Mouse (Mus musculus) stomach, embryonic 14.5 days (tissue): ENCODE measurements at regions not wholly inside any gene's neighbourhood (a gene's known extent, or its start where the extent isn't known, plus 50 kb on each side); places are given as distances from the start of the nearest gene placed in this dataset.
"Not testable (repeated sequence)": the region's sequence is repeated elsewhere in the genome, so short reads cannot be mapped to it uniquely, and the experiment has no call there.

Source experiments
- ATAC-seq: fragments of 200-750 bp; cut with Nextera tagmentation; 2 replicates; pipeline ENCODE4 v1.8.0; 2017; ENCODE audit warnings: low read depth, moderate TSS enrichment; ENCODE audit not compliant: insufficient number of reproducible peaks, insufficient read depth, low FRiP score
- H3K27ac ChIP-seq: fragments of 300-500 bp; sonication (generic); 2 replicates; pipeline ENCODE4 v1.5.1; 2014; ENCODE audit warnings: mild to moderate bottlenecking, low read length, moderate library complexity, mixed read lengths
- H3K27me3 ChIP-seq: fragments of 300-500 bp; sonication (generic); 2 replicates; pipeline ENCODE4 v1.6.1; 2014; ENCODE audit warnings: low read length, control low read depth, mixed read lengths; ENCODE audit not compliant: control insufficient read depth, insufficient read depth
- H3K36me3 ChIP-seq: fragments of 300-500 bp; sonication (generic); 2 replicates; pipeline ENCODE4 v1.6.1; 2014; ENCODE audit warnings: mild to moderate bottlenecking, control low read depth, low read length, moderate library complexity, mixed read lengths; ENCODE audit not compliant: control insufficient read depth, insufficient read depth
- H3K4me1 ChIP-seq: fragments of 300-500 bp; sonication (generic); 2 replicates; pipeline ENCODE4 v1.6.1; 2014; ENCODE audit warnings: low read length, control low read depth, mixed read lengths; ENCODE audit not compliant: control insufficient read depth, insufficient read depth
- H3K4me2 ChIP-seq: fragments of 300-500 bp; sonication (generic); replicated peaks from 2 replicates; pipeline ENCODE4 v1.6.1; 2014; ENCODE audit warnings: low read depth, low read length, control low read depth
- H3K4me3 ChIP-seq: fragments of 300-500 bp; sonication (generic); 2 replicates; pipeline ENCODE4 v1.5.1; 2014; ENCODE audit warnings: low read depth, low read length, control low read depth
- H3K9ac ChIP-seq: fragments of 300-500 bp; sonication (generic); replicated peaks from 2 replicates; pipeline ENCODE4 v1.6.1; 2014; ENCODE audit warnings: low read depth, mild to moderate bottlenecking, control low read depth, low read length, moderate library complexity, mixed read lengths
- H3K9me3 ChIP-seq: fragments of 300-500 bp; sonication (generic); 2 replicates; pipeline ENCODE4 v1.6.1; 2016; ENCODE audit warnings: low read depth, low read length, control low read depth; ENCODE audit not compliant: control insufficient read depth
- WGBS: fragments of 180-500 bp; shearing (Covaris S2); extraction: QIAGEN DNeasy Blood & Tissue Kit; methylation state at CpG from one replicate; pipeline ENCODE4 v1.1.7; 2014; 5-methylcytosine and 5-hydroxymethylcytosine counted together

GRCm38 (mm10) chr14:19080001-19080400 is 185.9 kb upstream of the Ube2e2 start:
- 91% methylated on average over 4 of the region's 4 CpGs for WGBS
- H3K27ac ChIP-seq, H3K9ac ChIP-seq, H3K4me2 ChIP-seq, H3K4me1 ChIP-seq, H3K9me3 ChIP-seq, H3K27me3 ChIP-seq, ATAC-seq, H3K4me3 ChIP-seq, H3K36me3 ChIP-seq: not testable (repeated sequence)

DNA sequence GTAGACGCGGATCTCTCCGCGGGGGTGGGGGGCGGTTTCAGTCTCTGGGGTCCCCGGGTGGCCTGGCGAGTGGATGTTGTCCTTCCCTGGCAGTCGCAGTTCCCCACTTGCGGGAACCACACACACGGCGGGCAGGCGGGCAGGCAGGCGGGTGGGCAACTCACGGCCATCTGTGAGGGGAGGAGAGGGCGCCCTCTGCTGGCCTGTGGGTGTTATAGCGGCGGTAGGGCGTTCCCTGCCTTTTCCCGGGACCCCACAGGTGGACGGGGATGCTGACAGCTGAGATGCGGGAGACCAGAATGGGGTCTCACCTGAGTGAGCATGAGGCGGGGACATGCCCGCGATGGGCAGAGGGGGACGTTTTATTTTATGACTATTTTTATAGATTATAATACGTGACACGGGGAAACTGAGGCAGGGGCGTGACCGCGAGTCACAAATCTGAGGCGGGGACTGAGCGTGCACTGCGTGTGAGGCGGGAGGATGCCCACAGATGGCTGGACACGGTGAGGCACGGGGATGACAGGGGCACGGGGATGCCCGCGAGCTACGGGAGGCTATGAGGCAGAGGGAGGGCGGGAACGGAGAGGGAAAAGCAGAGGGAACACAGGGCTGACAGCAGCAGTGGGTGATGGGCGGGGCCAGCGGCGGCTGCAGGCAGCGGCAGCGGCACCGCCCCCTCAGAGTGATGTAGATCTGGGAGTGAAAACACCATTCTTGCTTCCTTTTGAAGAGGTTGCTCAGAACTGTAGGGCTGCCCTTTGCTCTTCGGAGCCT is 148.1 kb upstream of the Ube2e2 start:
- Histone ChIP-seq H3K36me3 (no peaks in the 10 kb centered on the region), H3K4me1 (no peaks in the 10 kb centered on the region), H3K9ac (0 out of 2 replicates have a peak overlapping the region, but pooled peaks have one; percentile 18), H3K27ac (no peak overlapping the region), H3K4me3 (peak overlapping the region; percentile 39), H3K9me3 (peaks cover 4% of the 10 kb centered on the region; the same call in 1 of the 2 replicates), H3K27me3 (no peaks in the 10 kb centered on the region), H3K4me2 (peak overlapping the region; percentile 85)
- WGBS, result 3% methylated on average over 49 of the region's 49 CpGs
- ATAC-seq, result peak; percentile 84

GRCm38 (mm10) chr14:19020102-19020501 is 126.0 kb upstream of the Ube2e2 start:
- H3K9ac ChIP-seq, result no peak overlapping the region
- no peak overlapping the region for H3K4me3 ChIP-seq
- H3K36me3 ChIP-seq, result no peaks in the 10 kb centered on the region
- H3K9me3 ChIP-seq, result no peaks in the 10 kb centered on the region
- no peak overlapping the region for H3K27ac ChIP-seq
- no peak overlapping the region for H3K4me2 ChIP-seq
- no peaks in the 10 kb centered on the region for H3K27me3 ChIP-seq
- H3K4me1 ChIP-seq, result no peaks in the 10 kb centered on the region
- ATAC-seq, result no peak
- 30% methylated on average over 2 of the region's 2 CpGs for WGBS

DNA sequence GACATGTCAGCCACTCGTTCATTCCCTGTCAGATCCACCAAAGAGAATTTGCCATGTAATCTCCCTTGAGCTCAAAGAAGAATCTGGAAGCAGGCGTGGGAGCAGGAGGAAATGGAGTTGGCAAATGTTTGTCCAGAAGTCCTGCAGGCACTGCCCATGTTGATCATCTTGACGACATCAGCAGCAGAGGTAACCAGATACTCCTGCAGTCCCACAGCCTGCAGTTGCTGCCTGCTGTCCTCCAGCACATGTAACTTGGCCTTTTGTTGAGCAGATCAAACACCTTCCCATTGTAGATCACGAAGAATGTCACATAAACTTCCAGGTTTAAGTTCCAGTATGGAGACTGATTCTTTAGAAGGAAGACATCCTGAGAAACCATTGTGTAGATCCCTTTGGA is 121.3 kb upstream of the Ube2e2 start:
- no peak overlapping the region for H3K4me2 ChIP-seq
- no peak for ATAC-seq
- WGBS, result 44% methylated on average over 4 of the region's 4 CpGs
- no peak overlapping the region for H3K9ac ChIP-seq
- no peaks in the 10 kb centered on the region for H3K9me3 ChIP-seq
- no peaks in the 10 kb centered on the region for H3K27me3 ChIP-seq
- H3K4me3 ChIP-seq, result no peak overlapping the region
- H3K4me1 ChIP-seq, result no peaks in the 10 kb centered on the region
- no peaks in the 10 kb centered on the region for H3K36me3 ChIP-seq
- no peak overlapping the region for H3K27ac ChIP-seq

DNA sequence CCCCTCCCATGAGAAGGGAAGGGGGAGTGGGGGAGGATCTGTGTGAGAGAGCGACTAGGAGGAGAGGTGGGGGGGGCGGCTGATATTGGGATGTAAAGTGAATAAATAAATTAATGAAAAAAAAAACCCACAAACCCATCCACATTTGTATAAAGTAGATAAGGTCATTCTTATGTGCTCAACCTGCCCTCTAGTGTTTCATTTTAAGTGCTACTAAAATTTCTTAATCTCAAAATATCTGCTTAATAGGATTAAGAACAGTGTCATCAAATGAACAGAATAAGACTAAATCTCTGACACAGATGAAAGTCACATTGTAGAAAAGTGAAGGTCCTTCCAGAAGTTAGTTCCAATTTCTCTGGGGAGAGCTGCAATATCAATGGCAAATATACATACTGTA is 119.5 kb upstream of the Ube2e2 start:
- H3K4me1 ChIP-seq, H3K9ac ChIP-seq, H3K27ac ChIP-seq, H3K36me3 ChIP-seq, H3K4me2 ChIP-seq, H3K4me3 ChIP-seq, ATAC-seq, H3K27me3 ChIP-seq, H3K9me3 ChIP-seq: not testable (repeated sequence)
- 85% methylated on average over 2 of the region's 2 CpGs for WGBS

- no peaks in the 10 kb centered on the region for H3K36me3 ChIP-seq
- no peak for ATAC-seq
- no peaks in the 10 kb centered on the region for H3K27me3 ChIP-seq
- no peak overlapping the region for H3K27ac ChIP-seq
- H3K4me3 ChIP-seq, result no peak overlapping the region
- H3K4me1 ChIP-seq, result no peaks in the 10 kb centered on the region
- H3K9ac ChIP-seq, result no peak overlapping the region
- no peak overlapping the region for H3K4me2 ChIP-seq
- H3K9me3 ChIP-seq, result no peaks in the 10 kb centered on the region
- WGBS, result 90% methylated on average over 3 of the region's 3 CpGs
Observed at GRCm38 (mm10) chr14:18983901-18984300, 89.8 kb upstream of the Ube2e2 start.

- Histone ChIP-seq H3K9ac (no peak overlapping the region), H3K4me3 (no peak overlapping the region), H3K4me2 (no peak overlapping the region), H3K27me3 (no peaks in the 10 kb centered on the region), H3K9me3 (no peaks in the 10 kb centered on the region), H3K4me1 (no peaks in the 10 kb centered on the region), H3K27ac (no peak overlapping the region), H3K36me3 (no peaks in the 10 kb centered on the region)
- 91% methylated on average over 1 of the region's 1 CpGs for WGBS
- ATAC-seq, result no peak
Observed at GRCm38 (mm10) chr14:18963864-18964263, 69.8 kb upstream of the Ube2e2 start.

DNA sequence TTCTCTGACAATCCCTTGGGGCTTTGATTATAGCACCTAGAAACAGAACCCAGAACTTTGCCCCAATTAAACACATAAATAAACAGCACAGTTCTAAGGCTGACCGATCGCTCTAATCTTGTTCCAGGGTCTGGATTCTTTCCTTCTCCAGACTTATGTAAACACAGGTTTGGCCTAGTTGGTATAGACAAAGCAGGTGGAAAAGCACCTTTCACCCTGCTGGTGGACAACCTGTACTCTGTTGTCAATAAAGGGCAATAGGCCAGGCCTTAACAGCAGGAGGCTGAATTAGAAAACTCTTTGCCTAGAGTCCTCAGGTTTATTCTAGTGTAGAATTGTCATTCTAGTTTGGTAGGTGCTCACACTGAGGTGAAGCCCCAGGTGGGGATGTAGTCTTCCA is 69.2 kb upstream of the Ube2e2 start:
- WGBS, result 57% methylated on average over 2 of the region's 2 CpGs
- Histone ChIP-seq H3K4me3 (no peak overlapping the region), H3K4me1 (no peaks in the 10 kb centered on the region), H3K36me3 (no peaks in the 10 kb centered on the region), H3K27me3 (no peaks in the 10 kb centered on the region), H3K9ac (no peak overlapping the region), H3K27ac (no peak overlapping the region), H3K4me2 (no peak overlapping the region), H3K9me3 (no peaks in the 10 kb centered on the region)
- ATAC-seq, result no peak
